Mouse (Mus musculus): ENCODE data around the gene Psap. TPM values are rescaled to one million over a fixed set of nuclear protein-coding genes. Genes with fewer than 3 reads are reported as not detected.
A peak's percentile ranks its signal among the peaks of the same experiment; 100 is the strongest.
"Not testable (repeated sequence)": the region's sequence is repeated elsewhere in the genome, so short reads cannot be mapped to it uniquely, and the experiment has no call there.

The Psap gene
- polyA plus RNA-seq (2015; fragmentation: Nextera tagmentation; extraction: Ambion mirVana), result 218 and 239 TPM in 2 replicates

GRCm38 (mm10) chr10:60277207-60278005 lies at the start of gene Psap:
Gene Psap, plus strand, starts transcription at chr10:60277627.
- ATAC-seq, result peak; percentile 91
- Histone ChIP-seq H3K9me3 (ENCODE audit: control insufficient read depth, low read length) (no peaks in the 10 kb centered on the region), H3K27ac (ENCODE audit: low read depth, low read length) (peak within 1 kb of the TSS; percentile 96), H3K9ac (ENCODE audit: low read depth, low read length) (peak within 1 kb of the TSS; percentile 93), H3K4me2 (ENCODE audit: low read length) (peak within 1 kb of the TSS; percentile 68), H3K4me3 (ENCODE audit: low read length) (peak within 1 kb of the TSS; percentile 88), H3K27me3 (replicated peaks; ENCODE audit: control insufficient read depth, insufficient read depth, low read length) (no peaks in the 10 kb centered on the region), H3K4me1 (ENCODE audit: control insufficient read depth, insufficient read depth, low read depth, low read length) (peaks cover 41% of the 10 kb centered on the region), H3K36me3 (ENCODE audit: control insufficient read depth, insufficient read depth, low read length) (no peaks in the 10 kb centered on the region)
- 3% methylated on average over 54 of the region's 54 CpGs for WGBS

- H3K27ac ChIP-seq (ENCODE audit: low read depth, low read length), result no peak overlapping the region
- H3K4me1 ChIP-seq (ENCODE audit: control insufficient read depth, insufficient read depth, low read depth, low read length), result no peaks in the 10 kb centered on the region
- no peak for ATAC-seq
- H3K9ac ChIP-seq (ENCODE audit: low read depth, low read length), result no peak overlapping the region
- WGBS, result 89% methylated on average over 4 of the region's 4 CpGs
- H3K4me2 ChIP-seq (ENCODE audit: low read length), result no peak overlapping the region
- H3K9me3 ChIP-seq (ENCODE audit: control insufficient read depth, low read length), result no peaks in the 10 kb centered on the region
- H3K36me3 ChIP-seq (ENCODE audit: control insufficient read depth, insufficient read depth, low read length), result no peaks in the 10 kb centered on the region
- H3K4me3 ChIP-seq (ENCODE audit: low read length), result no peak overlapping the region
- H3K27me3 ChIP-seq (replicated peaks; ENCODE audit: control insufficient read depth, insufficient read depth, low read length), result no peaks in the 10 kb centered on the region
Observed at GRCm38 (mm10) chr10:60227666-60228065, 49.8 kb upstream of the Psap start.

- no peaks in the 10 kb centered on the region for H3K36me3 ChIP-seq (ENCODE audit: control insufficient read depth, insufficient read depth, low read length)
- 84% methylated on average over 6 of the region's 6 CpGs for WGBS
- ATAC-seq, result no peak
Observed at GRCm38 (mm10) chr10:60229113-60229512, 48.3 kb upstream of the Psap start.

GRCm38 (mm10) chr10:60230321-60231088 lies 46.9 kb upstream of the Psap start:
- H3K9ac ChIP-seq (ENCODE audit: low read depth, low read length), result no peak overlapping the region

More at GRCm38 (mm10) chr10:60229113-60229512, 48.3 kb upstream of the Psap start:
- H3K27me3 ChIP-seq (replicated peaks; ENCODE audit: control insufficient read depth, insufficient read depth, low read length), result no peaks in the 10 kb centered on the region
- H3K9ac ChIP-seq (ENCODE audit: low read depth, low read length), result no peak overlapping the region
- no peaks in the 10 kb centered on the region for H3K9me3 ChIP-seq (ENCODE audit: control insufficient read depth, low read length)
- H3K4me2 ChIP-seq (ENCODE audit: low read length), result no peak overlapping the region
- H3K4me3 ChIP-seq (ENCODE audit: low read length), result no peak overlapping the region
- no peaks in the 10 kb centered on the region for H3K4me1 ChIP-seq (ENCODE audit: control insufficient read depth, insufficient read depth, low read depth, low read length)
- no peak overlapping the region for H3K27ac ChIP-seq (ENCODE audit: low read depth, low read length)

GRCm38 (mm10) chr10:60234006-60234405 lies 43.4 kb upstream of the Psap start:
- ATAC-seq, result no peak
- no peak overlapping the region for H3K27ac ChIP-seq (ENCODE audit: low read depth, low read length)
- no peaks in the 10 kb centered on the region for H3K4me1 ChIP-seq (ENCODE audit: control insufficient read depth, insufficient read depth, low read depth, low read length)
- WGBS, result 82% methylated on average over 9 of the region's 9 CpGs
- no peak overlapping the region for H3K9ac ChIP-seq (ENCODE audit: low read depth, low read length)
- no peaks in the 10 kb centered on the region for H3K27me3 ChIP-seq (replicated peaks; ENCODE audit: control insufficient read depth, insufficient read depth, low read length)
- no peaks in the 10 kb centered on the region for H3K36me3 ChIP-seq (ENCODE audit: control insufficient read depth, insufficient read depth, low read length)
- no peaks in the 10 kb centered on the region for H3K9me3 ChIP-seq (ENCODE audit: control insufficient read depth, low read length)
- no peak overlapping the region for H3K4me2 ChIP-seq (ENCODE audit: low read length)
- H3K4me3 ChIP-seq (ENCODE audit: low read length), result no peak overlapping the region

More at GRCm38 (mm10) chr10:60230321-60231088, 46.9 kb upstream of the Psap start:
- H3K36me3 ChIP-seq (ENCODE audit: control insufficient read depth, insufficient read depth, low read length), result no peaks in the 10 kb centered on the region
- no peak overlapping the region for H3K4me3 ChIP-seq (ENCODE audit: low read length)
- no peak for ATAC-seq
- no peaks in the 10 kb centered on the region for H3K27me3 ChIP-seq (replicated peaks; ENCODE audit: control insufficient read depth, insufficient read depth, low read length)
- H3K9me3 ChIP-seq (ENCODE audit: control insufficient read depth, low read length), result no peaks in the 10 kb centered on the region
- no peak overlapping the region for H3K4me2 ChIP-seq (ENCODE audit: low read length)
- no peak overlapping the region for H3K27ac ChIP-seq (ENCODE audit: low read depth, low read length)
- no peaks in the 10 kb centered on the region for H3K4me1 ChIP-seq (ENCODE audit: control insufficient read depth, insufficient read depth, low read depth, low read length)
- 71% methylated on average over 6 of the region's 6 CpGs for WGBS

- not testable (repeated sequence) for ATAC-seq; H3K4me2 ChIP-seq (ENCODE audit: low read length); H3K4me1 ChIP-seq (ENCODE audit: control insufficient read depth, insufficient read depth, low read depth, low read length); H3K9ac ChIP-seq (ENCODE audit: low read depth, low read length); H3K36me3 ChIP-seq (ENCODE audit: control insufficient read depth, insufficient read depth, low read length); H3K27ac ChIP-seq (ENCODE audit: low read depth, low read length); H3K9me3 ChIP-seq (ENCODE audit: control insufficient read depth, low read length); H3K4me3 ChIP-seq (ENCODE audit: low read length); H3K27me3 ChIP-seq (replicated peaks; ENCODE audit: control insufficient read depth, insufficient read depth, low read length)
- WGBS, result 96% methylated on average over 6 of the region's 6 CpGs
Observed at GRCm38 (mm10) chr10:60235876-60236275, 41.6 kb upstream of the Psap start.

- Histone ChIP-seq H3K4me2 (ENCODE audit: low read length) (no peak overlapping the region), H3K27me3 (replicated peaks; ENCODE audit: control insufficient read depth, insufficient read depth, low read length) (no peaks in the 10 kb centered on the region), H3K27ac (ENCODE audit: low read depth, low read length) (no peak overlapping the region), H3K4me3 (ENCODE audit: low read length) (no peak overlapping the region), H3K36me3 (ENCODE audit: control insufficient read depth, insufficient read depth, low read length) (no peaks in the 10 kb centered on the region), H3K9me3 (ENCODE audit: control insufficient read depth, low read length) (no peaks in the 10 kb centered on the region), H3K4me1 (ENCODE audit: control insufficient read depth, insufficient read depth, low read depth, low read length) (no peaks in the 10 kb centered on the region), H3K9ac (ENCODE audit: low read depth, low read length) (no peak overlapping the region)
- WGBS, result 67% methylated on average over 10 of the region's 10 CpGs
- ATAC-seq, result no peak
Observed at GRCm38 (mm10) chr10:60237475-60238154, 39.8 kb upstream of the Psap start.

- H3K27ac ChIP-seq (ENCODE audit: low read depth, low read length), result no peak overlapping the region
- ATAC-seq, result no peak
- H3K9me3 ChIP-seq (ENCODE audit: control insufficient read depth, low read length), result no peaks in the 10 kb centered on the region
- no peaks in the 10 kb centered on the region for H3K36me3 ChIP-seq (ENCODE audit: control insufficient read depth, insufficient read depth, low read length)
- no peak overlapping the region for H3K4me3 ChIP-seq (ENCODE audit: low read length)
- H3K27me3 ChIP-seq (replicated peaks; ENCODE audit: control insufficient read depth, insufficient read depth, low read length), result no peaks in the 10 kb centered on the region
- H3K4me1 ChIP-seq (ENCODE audit: control insufficient read depth, insufficient read depth, low read depth, low read length), result no peaks in the 10 kb centered on the region
- WGBS, result 84% methylated on average over 6 of the region's 6 CpGs
- no peak overlapping the region for H3K4me2 ChIP-seq (ENCODE audit: low read length)
- H3K9ac ChIP-seq (ENCODE audit: low read depth, low read length), result no peak overlapping the region
Observed at GRCm38 (mm10) chr10:60240416-60240815, 37.0 kb upstream of the Psap start.

GRCm38 (mm10) chr10:60243941-60244340 lies 33.5 kb upstream of the Psap start:
- Histone ChIP-seq H3K9me3 (ENCODE audit: control insufficient read depth, low read length) (no peaks in the 10 kb centered on the region), H3K27ac (ENCODE audit: low read depth, low read length) (no peak overlapping the region), H3K4me3 (ENCODE audit: low read length) (no peak overlapping the region), H3K4me1 (ENCODE audit: control insufficient read depth, insufficient read depth, low read depth, low read length) (no peaks in the 10 kb centered on the region), H3K9ac (ENCODE audit: low read depth, low read length) (no peak overlapping the region), H3K4me2 (ENCODE audit: low read length) (no peak overlapping the region), H3K36me3 (ENCODE audit: control insufficient read depth, insufficient read depth, low read length) (no peaks in the 10 kb centered on the region), H3K27me3 (replicated peaks; ENCODE audit: control insufficient read depth, insufficient read depth, low read length) (no peaks in the 10 kb centered on the region)
- WGBS, result 94% methylated on average over 5 of the region's 5 CpGs
- no peak for ATAC-seq
